Mouse (Mus musculus) frontal cortex, postnatal 36 days (tissue): ENCODE results near the gene 4930568D16Rik.

Experiments
- DNase-seq, 2 experiments: peaks; one replicate each; pipeline ENCODE4 v3.0.0; 2022; ENCODE audit warnings: low spot score in 2 of 2

4930568D16Rik gene

GRCm38 (mm10) chr2:35345984-35346383, 21.5 kb downstream of the 4930568D16Rik start:
- DNase-seq = no peak

DNA sequence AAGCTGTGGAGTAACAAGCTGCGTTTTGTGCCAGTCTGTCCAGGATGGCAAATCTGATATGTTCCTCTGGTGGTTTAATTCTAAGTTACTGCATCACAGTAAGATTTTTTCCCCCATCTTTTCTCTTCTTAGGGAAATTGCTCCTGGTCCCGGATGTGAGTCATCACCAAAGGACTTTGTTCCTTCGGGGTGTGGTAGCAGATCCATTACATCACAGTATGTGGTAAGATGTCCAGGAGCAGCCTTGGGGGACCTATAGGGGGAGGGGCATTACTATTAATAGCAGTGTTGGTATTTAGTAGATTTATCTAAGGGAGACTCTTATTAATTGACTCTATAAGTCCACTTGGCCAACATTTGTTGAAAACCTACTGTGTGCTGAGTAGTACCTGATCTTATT, 24.9 kb downstream of the 4930568D16Rik start:
- DNase-seq = no peak

DNA sequence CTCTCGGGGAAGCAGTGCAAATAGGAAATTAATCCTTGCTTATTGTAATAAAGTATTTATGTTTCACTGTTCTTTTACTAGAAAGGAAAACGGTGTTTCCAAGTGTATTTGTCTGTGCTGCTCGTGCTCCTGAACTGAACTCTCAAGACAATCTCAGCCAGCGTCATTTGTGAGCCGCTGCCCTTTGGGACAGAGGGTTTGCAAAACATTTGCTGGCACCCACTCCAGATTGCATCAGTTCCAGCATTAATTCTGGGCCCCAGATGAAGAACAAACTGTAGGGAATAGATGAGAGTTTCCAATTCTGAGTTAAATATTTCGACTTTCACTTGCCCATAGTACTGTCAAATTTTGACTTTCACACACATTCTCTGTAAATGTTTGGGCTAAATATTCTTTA, 28.8 kb downstream of the 4930568D16Rik start:
- DNase-seq = no peak

- no peak for DNase-seq
Measured at GRCm38 (mm10) chr2:35338036-35338435, 29.5 kb downstream of the 4930568D16Rik start.

DNA sequence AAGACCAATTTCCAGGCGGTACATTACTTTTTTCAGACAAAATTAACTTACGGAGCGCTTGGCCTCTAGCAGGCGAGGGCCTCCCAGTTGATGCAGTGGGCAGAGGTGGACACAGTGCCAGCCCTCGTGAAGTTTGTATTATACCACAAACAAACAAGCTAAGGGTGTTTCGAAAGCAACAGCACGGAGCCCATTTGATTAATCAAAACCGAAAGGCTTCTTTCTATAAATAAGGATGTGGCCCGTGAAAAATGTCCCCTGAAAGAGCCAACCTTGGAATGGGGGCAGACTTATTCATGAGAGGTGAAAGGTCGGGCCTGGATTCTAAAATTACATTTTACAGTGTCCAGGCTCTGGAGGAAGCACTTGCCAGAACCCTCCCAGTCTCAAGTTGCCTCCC, 30.1 kb downstream of the 4930568D16Rik start:
- no peak for DNase-seq

DNA sequence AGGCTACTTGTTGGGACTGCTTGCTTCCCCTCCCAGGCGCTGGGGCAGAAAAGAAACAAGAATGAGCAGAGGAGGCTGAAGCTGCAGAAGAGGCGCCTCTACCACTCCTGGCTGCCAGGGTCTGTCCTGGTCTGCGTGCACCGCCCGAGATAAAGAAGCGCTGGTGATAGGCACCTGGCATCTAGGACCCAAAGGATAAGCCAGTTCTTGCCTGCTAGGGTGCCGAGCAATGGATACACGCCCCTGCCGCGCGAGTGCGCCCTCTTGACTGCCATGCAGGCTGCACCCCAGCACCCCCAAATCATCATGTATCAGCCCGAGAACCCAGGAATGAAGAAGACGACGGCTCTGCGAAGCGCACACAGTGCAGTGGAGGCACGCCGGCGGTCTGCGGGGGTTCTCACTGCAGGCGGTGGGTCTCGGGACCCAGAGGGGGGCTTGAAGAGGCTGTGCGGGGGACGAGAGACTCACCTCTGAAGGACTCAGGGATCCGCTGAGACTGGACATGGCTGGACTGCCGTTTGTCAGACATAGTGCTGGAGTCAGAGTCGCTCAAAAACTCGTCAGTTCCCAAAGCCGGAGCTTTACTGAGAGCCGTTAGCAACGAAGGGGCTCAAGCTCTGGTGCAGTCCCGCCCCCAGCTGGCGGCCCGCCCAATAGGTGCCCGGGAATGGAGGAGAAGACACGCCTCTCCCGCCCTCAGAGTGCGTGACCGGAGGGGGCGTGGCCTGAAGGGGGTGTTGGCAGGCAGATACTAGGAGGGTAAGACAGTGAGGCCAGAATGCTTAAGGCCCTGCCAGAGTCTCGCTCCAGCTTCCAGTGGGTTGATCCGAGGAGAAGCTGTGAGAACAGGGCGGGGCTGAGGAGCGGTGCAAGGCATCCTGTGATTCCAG, 30.9 kb downstream of the 4930568D16Rik start, which contains the start of gene Stom:
TSS of gene Stom (minus strand) at position 589 of the 893 bp plus-strand sequence.
- peak; percentile 95 to 96 for DNase-seq

GRCm38 (mm10) chr2:35335620-35336019, 31.9 kb downstream of the 4930568D16Rik start:
- no peak for DNase-seq

- no peak for DNase-seq
Measured at GRCm38 (mm10) chr2:35333670-35334069, 33.9 kb downstream of the 4930568D16Rik start.

DNA sequence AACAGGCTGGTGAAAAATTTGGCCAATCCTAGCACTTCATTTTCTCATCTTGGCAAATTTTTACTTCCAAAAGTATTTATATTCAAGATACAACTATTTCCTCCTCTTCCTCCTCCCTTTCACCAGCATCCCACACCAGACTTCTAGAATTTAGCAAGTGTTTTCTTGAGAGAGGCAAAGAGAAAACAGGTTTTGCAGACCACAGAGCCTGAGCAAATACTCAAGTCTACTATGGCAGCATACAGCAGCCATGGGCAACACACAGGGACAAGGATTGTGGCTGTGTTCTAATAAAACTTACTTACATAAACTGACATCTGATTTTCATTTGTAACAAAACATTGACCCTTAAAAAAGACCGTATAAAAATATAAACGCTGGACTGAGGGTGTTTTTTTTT, 36.3 kb downstream of the 4930568D16Rik start:
- DNase-seq = no peak

DNA sequence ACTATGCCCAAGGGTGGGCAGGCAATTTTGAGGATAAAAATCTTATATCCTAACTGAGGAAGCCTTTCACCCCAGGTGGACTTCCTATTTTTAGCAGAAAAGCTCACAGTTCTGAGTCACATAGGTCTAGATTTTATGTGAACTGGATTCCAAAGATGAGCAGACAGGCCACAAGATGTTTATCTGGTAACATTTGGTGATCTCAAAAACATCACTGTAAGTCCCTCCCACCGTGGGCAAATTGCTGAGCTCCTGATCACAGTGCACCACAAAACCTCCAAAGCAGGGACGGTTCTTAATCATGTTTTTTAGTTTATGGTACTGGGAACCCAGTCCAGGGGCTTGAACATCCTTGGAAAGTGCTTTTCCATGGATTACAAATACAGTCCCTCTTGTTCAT, 38.5 kb downstream of the 4930568D16Rik start:
- DNase-seq = no peak

DNA sequence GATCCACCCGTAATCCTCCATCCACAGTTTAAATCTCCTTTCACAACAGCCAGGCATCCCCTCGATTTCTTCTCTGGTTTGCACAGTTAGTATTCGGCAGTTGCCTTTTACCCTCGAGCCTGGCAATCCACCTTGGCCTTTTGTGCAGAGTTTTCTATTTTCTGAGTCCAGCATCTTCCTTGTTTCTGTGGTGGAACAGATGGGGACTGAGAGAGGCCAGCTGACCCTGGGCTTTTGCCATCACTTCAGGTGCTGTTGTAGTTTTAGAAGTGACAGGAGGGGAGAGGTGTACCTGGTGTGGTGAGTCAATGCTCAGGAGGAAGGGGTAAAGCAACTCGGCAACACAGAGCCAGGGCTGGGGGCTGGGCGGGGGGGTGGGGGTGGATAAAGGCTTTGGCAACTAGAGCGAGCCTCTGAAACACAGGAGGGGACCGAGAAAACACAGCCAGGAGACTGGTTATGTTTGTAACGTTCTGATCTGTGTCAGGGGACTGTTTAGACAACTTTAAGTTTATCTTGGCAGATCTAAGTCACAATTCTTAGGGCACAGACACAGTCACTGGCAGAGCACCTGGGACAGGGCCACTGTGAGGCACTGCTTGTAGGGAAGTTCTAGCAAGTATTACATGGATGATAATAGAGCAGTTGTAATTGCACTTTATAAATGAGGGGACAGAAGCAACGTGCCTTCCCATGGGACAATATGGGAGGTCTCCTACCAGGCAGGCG, 39.3 kb downstream of the 4930568D16Rik start:
- no peak for DNase-seq

- no peak for DNase-seq
Measured at GRCm38 (mm10) chr2:35327583-35327982, 39.9 kb downstream of the 4930568D16Rik start.

GRCm38 (mm10) chr2:35326931-35327330, 40.6 kb downstream of the 4930568D16Rik start:
- no peak for DNase-seq

- no peak for DNase-seq
Measured at GRCm38 (mm10) chr2:35325930-35326329, 41.6 kb downstream of the 4930568D16Rik start.

- DNase-seq = peak; percentile 8
Measured at GRCm38 (mm10) chr2:35322404-35323164, 44.9 kb downstream of the 4930568D16Rik start.

DNA sequence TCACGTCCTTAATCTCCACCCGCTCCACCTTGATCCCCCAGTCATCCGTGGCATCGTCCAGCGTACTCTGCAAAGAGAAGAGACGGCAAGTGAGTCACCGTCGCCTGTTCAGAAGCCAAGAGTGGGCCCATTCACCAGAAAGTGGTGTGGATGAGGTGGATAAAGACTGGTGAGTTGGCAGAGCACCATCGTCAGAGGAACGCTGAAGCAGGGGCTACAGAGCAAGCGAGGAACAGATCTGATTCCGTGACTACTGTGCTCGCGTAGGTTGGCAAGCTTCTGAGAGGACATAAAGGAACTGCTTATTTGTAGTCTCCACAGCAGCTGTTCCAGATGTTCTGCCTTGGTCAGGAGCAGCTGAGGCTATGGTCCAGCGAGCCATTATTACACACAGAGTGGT, 47.1 kb downstream of the 4930568D16Rik start:
- no peak for DNase-seq

- DNase-seq = no peak
Measured at GRCm38 (mm10) chr2:35318405-35318804, 49.1 kb downstream of the 4930568D16Rik start.

DNA sequence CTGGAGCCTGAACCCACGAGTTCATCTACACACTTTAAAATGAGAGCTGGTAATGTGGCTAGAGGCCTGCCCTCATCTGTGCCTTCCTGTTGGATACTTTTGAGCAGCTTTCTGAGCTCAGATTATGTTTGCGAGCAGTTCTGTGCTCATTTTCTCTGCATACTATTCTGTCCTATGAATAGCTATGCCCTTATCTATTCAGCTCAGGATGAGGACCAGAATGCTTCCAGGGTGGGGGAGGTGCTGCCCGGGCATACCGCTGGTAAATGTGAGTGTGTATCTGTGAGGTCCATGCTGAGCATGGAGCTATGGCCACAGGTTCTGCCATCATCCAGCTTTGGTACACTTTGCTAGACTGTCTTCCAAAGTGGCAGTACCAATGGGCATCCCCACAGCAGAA, 49.9 kb downstream of the 4930568D16Rik start:
- no peak for DNase-seq

GRCm38 (mm10) chr2:35314300-35314699, 53.2 kb downstream of the 4930568D16Rik start:
- DNase-seq = no peak

DNA sequence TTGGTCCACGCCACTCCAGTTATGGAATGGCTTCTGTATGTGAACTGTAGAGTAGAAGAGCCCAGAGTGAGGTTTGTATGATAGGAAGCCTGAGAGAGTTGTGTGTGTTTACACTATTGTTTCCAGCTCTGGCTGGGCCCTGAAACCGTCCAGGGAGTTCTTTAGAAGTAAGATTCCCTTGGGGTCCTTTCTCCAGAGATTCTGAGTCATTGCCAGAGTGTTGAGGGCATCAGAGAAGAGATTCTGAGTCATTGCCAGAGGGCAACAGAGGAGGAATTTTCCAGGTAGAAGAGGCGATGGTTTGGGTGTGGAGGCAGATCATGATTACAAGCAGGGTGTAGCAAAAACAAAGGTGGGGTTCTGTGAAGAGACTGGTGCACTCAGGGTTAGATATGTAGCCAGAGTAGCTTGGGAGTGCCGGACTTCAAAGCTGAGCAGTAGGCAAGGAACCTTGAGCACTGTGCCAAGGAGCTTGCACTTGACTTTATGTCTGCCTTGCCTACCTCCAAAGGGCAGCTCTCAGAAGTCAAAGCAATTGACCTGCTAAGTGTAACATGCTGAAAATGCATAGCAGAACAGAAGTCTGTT, 57.5 kb downstream of the 4930568D16Rik start:
- DNase-seq = no peak

DNA sequence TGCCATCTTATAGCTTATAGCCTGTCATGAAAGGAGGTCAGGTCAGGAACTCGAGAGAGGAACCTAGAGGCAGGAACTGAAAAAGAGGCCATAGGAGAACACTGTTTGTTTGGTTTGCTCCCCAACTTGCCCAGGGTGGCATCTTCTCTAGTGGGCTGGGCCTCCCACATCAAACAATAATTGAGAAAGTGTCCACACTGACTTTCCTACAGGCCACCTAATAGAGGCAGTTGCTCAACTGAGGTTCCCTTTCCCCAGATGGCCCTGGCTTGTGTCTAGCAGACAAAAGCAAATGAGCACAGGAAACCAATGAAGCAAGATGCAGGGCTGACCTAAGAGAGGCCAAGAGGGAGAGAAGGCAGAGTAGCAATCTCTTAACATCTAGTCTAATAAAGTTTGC, 59.4 kb downstream of the 4930568D16Rik start:
- DNase-seq = no peak
